Mouse (Mus musculus) forebrain, embryonic 12.5 days (tissue): ENCODE data around the gene Rxra. TPM values are rescaled to one million over a fixed set of nuclear protein-coding genes. Genes with fewer than 3 reads are reported as not detected.

ENCODE experiments used
- ATAC-seq: fragments of 200-750 bp; cut with Nextera tagmentation; 2 replicates; pipeline ENCODE4 v1.8.0; 2017; ENCODE audit warnings: moderate TSS enrichment; ENCODE audit not compliant: low FRiP score
- H3K27ac ChIP-seq: fragments of 300-500 bp; sonication (generic); 2 replicates; pipeline ENCODE4 v1.5.1; 2016; ENCODE audit warnings: mild to moderate bottlenecking
- H3K27me3 ChIP-seq: fragments of 300-500 bp; sonication (generic); 2 replicates; pipeline ENCODE4 v1.6.1; 2016; ENCODE audit warnings: mild to moderate bottlenecking
- H3K36me3 ChIP-seq: fragments of 300-500 bp; sonication (generic); replicated peaks from 2 replicates; pipeline ENCODE4 v1.6.1; 2016; ENCODE audit warnings: mild to moderate bottlenecking
- H3K4me1 ChIP-seq: fragments of 300-500 bp; sonication (generic); 2 replicates; pipeline ENCODE4 v1.6.1; 2016
- H3K4me2 ChIP-seq: fragments of 300-500 bp; sonication (generic); 2 replicates; pipeline ENCODE4 v1.6.1; 2016; ENCODE audit warnings: mild to moderate bottlenecking, moderate library complexity
- H3K4me3 ChIP-seq: fragments of 300-500 bp; sonication (generic); replicated peaks from 2 replicates; pipeline ENCODE4 v1.5.1; 2016; ENCODE audit warnings: mild to moderate bottlenecking
- H3K9ac ChIP-seq: fragments of 300-500 bp; sonication (generic); 2 replicates; pipeline ENCODE4 v1.6.1; 2016; ENCODE audit warnings: mild to moderate bottlenecking
- H3K9me3 ChIP-seq: fragments of 300-500 bp; sonication (generic); 2 replicates; pipeline ENCODE4 v1.6.1; 2016
- WGBS: fragments of 180-500 bp; shearing (Covaris S2); methylation state at CpG from one replicate; pipeline ENCODE4 v1.1.7; 2016; 5-methylcytosine and 5-hydroxymethylcytosine counted together
- polyA plus RNA-seq: library from polyadenylated mRNA; unstranded; fragments of >200 nt; fragmentation: Nextera tagmentation; extraction: Ambion mirVana; gene quantifications from 2 replicates; pipeline ENCODE4 v1.2.1, GENCODE M21; 2016

Rxra gene
- polyA plus RNA-seq, 1 experiment from 2014 or later: 7.8 TPM

DNA sequence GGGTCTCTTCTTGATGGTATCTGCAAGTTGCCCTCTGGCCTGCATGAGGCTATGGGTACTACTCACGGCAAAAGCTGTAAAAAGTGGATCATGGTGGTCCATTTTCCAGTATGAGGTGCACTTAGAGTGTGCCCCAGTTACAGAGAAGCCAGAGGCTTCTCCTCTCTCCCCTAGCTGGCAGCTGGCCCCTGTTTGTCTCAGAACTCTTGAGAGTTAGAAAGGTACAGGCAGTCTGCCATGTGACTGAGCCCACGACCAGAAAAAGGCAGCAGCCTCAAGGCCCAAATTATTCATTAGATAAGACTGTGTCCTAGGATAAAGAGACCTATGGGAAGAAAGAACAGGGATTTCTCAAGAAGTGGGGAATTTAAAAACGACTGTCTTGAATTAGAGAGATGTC, 30.8 kb upstream of the Rxra start:
- Histone ChIP-seq H3K9me3 (no peaks in the 10 kb centered on the region), H3K4me2 (no peak overlapping the region), H3K4me1 (peaks cover 22% of the 10 kb centered on the region), H3K27me3 (peaks cover 20% of the 10 kb centered on the region; the same call in 1 of the 2 replicates), H3K36me3 (no peaks in the 10 kb centered on the region), H3K4me3 (no peak overlapping the region), H3K9ac (no peak overlapping the region), H3K27ac (no peak overlapping the region)
- 65% methylated on average over 3 of the region's 3 CpGs for WGBS
- no peak for ATAC-seq

DNA sequence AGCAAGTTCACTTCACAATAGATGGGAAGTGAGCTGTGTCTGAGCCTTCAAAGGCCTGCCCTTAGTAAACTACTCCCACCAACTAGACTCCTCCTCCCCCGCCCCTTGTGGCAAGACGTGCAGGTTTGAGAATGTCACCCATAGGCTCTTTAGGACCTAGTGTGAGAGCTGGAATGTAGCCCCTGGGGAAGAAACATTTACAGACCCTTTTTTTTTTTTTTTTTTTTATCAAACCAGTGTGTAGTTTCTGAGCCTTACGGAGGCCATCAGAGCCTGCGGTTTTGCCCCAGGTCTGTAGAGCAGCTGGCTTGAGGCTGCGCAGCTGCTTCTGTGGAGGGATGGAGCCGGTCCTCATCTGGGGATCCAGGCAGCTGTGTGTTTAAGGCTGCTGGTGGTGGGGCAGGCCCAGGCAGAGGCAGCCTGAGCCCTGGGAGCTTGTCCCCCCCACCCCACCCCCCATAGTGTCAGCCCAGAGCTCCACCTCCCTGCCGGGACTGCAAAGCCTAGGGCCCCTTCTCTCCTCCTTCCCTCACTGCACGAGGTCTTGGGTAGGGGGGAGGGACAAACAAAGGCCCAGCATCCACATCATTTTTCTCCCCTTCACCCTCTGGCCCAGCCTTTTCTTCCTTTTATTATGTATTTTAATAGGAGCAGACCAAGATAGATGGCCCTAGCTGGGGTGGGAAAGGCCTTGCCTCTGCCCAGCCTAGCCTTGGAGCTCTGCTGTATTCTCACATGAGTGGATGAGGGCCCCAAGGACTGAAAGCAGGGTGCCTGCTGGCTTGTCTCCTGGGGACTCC, 26.2 kb upstream of the Rxra start:
- 18% methylated on average over 8 of the region's 8 CpGs for WGBS

DNA sequence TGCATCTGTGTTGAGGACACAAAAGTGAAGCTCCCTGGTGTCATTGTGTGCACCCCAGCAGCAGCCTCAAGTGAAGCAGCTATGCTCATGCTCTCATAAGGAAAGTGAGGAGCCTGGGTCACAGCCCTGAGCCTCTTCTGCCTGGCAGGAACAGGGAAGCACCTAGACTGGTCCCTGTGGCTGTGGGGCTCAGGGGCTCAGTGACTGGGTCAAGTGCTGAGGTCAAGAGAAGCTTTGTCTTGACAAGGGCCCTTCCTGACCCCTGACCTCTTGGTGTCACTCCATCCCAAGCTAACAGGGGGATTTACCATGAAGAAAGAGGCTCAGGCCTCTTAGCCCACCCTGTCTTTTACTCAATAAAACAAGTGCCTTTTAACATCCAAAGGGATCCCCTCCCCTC, 25.2 kb upstream of the Rxra start:
- H3K27ac ChIP-seq: no peak overlapping the region
- H3K4me2 ChIP-seq: no peak overlapping the region
- H3K9me3 ChIP-seq: no peaks in the 10 kb centered on the region
- no peak overlapping the region for H3K4me3 ChIP-seq
- no peaks in the 10 kb centered on the region for H3K36me3 ChIP-seq
- no peak for ATAC-seq
- peaks cover 24% of the 10 kb centered on the region for H3K4me1 ChIP-seq
- H3K9ac ChIP-seq: no peak overlapping the region
- peaks cover 38% of the 10 kb centered on the region for H3K27me3 ChIP-seq

More for the DNA sequence above, 26.2 kb upstream of the Rxra start:
- no peak overlapping the region for H3K9ac ChIP-seq
- H3K4me1 ChIP-seq: peaks cover 24% of the 10 kb centered on the region
- 0 out of 2 replicates have a peak, but pooled peaks have one; percentile 33 for ATAC-seq
- H3K27ac ChIP-seq: peak overlapping the region; percentile 68
- H3K4me3 ChIP-seq: no peak overlapping the region
- H3K27me3 ChIP-seq: peaks cover 33% of the 10 kb centered on the region
- no peak overlapping the region for H3K4me2 ChIP-seq
- no peaks in the 10 kb centered on the region for H3K9me3 ChIP-seq
- H3K36me3 ChIP-seq: no peaks in the 10 kb centered on the region

DNA sequence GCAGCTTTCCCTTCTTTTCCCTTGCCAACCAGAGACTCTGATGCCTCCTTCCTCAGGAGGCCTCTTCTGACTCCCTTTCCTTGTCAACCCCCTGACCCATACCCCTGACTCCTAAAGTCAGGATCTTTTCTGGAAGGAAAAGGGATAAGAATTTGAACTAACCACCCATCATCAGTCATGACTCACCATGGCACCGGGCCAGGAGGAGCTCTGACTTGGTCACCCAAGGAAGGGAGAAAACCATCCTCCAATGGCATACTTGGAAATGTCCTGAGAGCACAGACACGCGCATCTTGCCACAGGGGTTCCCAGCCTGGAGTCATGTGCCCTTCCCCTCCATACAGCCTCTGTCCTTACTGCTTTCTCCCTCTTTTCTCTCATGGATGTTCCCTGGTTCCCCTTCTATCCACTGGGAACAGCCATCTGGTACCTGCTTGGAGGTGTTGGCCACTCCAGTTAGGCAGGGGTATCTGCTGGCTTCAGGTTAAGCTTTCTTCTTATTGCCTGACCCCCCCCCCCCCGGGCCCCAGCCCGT, 22.7 kb upstream of the Rxra start:
- ATAC-seq: no peak
- peaks cover 47% of the 10 kb centered on the region for H3K27me3 ChIP-seq
- no peak overlapping the region for H3K4me2 ChIP-seq
- no peak overlapping the region for H3K27ac ChIP-seq
- H3K36me3 ChIP-seq: no peaks in the 10 kb centered on the region
- H3K9me3 ChIP-seq: no peaks in the 10 kb centered on the region
- H3K9ac ChIP-seq: no peak overlapping the region
- peaks cover 24% of the 10 kb centered on the region for H3K4me1 ChIP-seq
- WGBS: 71% methylated on average over 5 of the region's 5 CpGs
- no peak overlapping the region for H3K4me3 ChIP-seq

DNA sequence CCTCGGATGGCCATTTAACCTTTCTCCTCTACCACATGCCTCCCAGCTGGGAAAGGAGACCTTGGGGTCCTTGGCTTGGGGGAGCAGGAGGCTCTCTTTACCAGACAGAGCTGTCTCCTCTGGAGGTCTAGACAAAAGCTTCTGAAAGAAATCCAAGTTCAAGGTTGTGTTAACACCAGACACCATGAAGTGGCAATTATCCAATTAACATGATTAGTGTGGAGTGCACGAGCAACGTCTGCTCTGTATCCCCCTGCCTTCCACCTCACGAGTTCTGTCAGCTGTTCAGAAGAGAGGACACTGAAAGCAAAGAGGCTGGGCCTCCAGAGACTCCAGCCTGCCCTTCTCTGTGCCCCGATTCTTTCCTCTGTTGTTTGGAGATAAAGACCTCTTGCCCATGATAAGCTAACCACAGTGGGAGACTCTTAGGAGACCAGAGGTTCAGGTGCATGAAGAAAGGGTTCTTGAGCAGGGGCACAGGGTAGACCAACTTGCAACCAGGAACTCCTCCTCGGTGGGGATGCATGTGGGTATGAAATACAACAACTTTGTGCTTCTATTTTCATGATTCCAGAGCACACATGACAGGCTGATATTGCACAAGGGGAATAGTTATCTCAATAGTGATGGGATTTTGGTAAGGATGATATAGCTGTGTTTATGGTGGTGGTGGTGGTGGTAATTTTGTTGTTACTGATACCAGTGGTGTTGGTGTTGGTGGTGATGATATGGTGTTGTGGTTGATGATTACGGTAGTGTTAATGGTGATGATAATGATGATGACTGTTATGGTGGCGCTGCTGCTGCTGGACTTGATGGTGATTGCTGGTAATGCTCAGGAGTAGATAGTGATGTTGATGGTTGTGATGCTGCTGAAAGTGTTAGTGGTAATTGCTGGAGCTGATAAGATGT, 21.7 kb upstream of the Rxra start:
- Histone ChIP-seq H3K27ac (no peak overlapping the region), H3K4me1 (peaks cover 22% of the 10 kb centered on the region), H3K9ac (no peak overlapping the region), H3K9me3 (no peaks in the 10 kb centered on the region), H3K4me2 (no peak overlapping the region), H3K4me3 (no peak overlapping the region), H3K36me3 (no peaks in the 10 kb centered on the region), H3K27me3 (peaks cover 47% of the 10 kb centered on the region)
- WGBS: 57% methylated on average over 8 of the region's 8 CpGs
- no peak for ATAC-seq

DNA sequence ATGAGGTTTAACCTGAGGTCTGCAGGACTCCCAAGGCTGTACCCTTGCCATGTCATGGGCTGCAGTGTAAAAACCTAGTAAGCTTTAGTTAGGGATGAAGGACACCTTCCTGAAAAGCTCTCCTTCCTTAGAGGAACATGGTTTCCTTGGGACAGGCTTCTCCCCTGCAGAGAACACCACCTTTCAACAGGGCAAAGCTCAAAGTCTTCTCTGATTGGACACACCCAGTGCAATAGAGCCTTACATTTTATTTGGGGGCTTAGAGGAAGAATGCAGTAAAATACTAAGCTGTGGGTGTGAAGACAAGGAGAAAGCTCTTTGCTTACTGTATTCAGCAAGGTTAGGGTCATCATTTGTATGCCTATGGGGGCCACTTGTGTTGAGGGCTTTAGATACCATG, 19.7 kb upstream of the Rxra start:
- Histone ChIP-seq H3K4me3 (no peak overlapping the region), H3K9me3 (no peaks in the 10 kb centered on the region), H3K27ac (no peak overlapping the region), H3K9ac (no peak overlapping the region), H3K4me1 (peaks cover 7% of the 10 kb centered on the region; the same call in 1 of the 2 replicates), H3K4me2 (no peak overlapping the region), H3K27me3 (peaks cover 45% of the 10 kb centered on the region), H3K36me3 (no peaks in the 10 kb centered on the region)
- ATAC-seq: no peak

DNA sequence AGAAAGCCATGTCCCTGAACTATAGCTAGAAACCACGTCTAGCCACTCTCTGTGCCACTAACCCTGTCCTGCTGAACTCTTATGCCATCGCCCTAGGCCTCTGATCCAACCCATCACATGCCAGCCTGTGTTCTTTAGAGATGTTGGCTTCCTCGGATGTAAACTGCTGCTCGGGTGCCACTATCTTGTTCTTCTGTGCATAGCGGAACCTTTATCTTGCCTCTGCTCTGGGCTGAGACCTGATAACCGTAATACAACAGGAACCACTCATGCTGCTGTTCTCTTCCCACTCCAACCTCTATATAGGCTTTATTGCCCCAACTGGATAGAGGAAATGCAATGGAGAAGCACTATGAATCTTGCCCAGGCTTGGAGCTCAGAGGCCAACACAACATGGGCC, 11.0 kb upstream of the Rxra start:
- Histone ChIP-seq H3K9me3 (no peaks in the 10 kb centered on the region), H3K9ac (no peak overlapping the region), H3K27me3 (peaks cover 34% of the 10 kb centered on the region; the same call in 1 of the 2 replicates), H3K27ac (no peak overlapping the region), H3K4me1 (peaks cover 13% of the 10 kb centered on the region), H3K4me2 (no peak overlapping the region), H3K4me3 (no peak overlapping the region), H3K36me3 (no peaks in the 10 kb centered on the region)
- no peak for ATAC-seq
- WGBS: 88% methylated on average over 6 of the region's 6 CpGs

DNA sequence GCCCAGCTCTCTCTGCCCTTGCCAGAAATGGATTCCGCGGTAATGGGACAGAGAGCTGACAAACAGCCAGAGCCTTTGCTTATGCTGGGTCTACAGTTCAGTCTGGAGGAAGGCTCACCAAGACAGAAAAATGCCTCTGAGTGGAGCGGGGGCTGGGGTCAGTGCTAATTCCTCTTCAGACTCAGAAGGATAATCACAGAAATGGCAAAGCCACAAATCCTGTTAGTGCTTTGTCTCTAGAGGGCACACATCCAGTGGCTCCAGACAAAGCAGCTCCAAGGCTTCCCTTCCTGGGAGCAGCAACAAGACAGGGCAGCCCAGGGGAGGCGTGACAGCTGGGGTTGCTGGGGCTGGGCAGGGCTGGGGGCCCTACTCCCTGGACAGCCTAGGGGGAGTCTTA, 9.5 kb upstream of the Rxra start:
- Histone ChIP-seq H3K27me3 (peaks cover 38% of the 10 kb centered on the region; the same call in 1 of the 2 replicates), H3K36me3 (no peaks in the 10 kb centered on the region), H3K9me3 (no peaks in the 10 kb centered on the region), H3K27ac (no peak overlapping the region), H3K4me2 (no peak overlapping the region), H3K4me1 (peaks cover 28% of the 10 kb centered on the region), H3K4me3 (no peak overlapping the region), H3K9ac (no peak overlapping the region)
- no peak for ATAC-seq
- WGBS: 25% methylated on average over 4 of the region's 4 CpGs

DNA sequence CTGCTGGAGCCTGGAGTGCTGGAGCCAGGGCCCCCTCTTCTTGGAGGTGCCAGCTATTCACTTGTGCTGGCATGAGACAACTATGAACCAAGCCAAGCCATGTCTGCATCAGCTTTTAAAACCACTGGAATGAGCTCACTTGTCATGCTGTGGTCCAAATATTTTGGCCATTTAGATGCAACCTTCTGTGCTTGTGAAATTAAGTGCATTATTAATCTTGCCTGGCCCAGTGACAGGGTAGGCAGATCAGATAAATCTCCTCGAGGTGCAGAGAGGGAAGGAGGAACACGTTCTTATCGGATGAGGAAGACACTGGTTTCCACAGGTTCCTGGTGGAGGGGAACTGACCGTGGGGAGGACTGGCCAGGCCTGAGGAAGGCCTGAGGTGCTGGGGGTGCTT, 8.6 kb upstream of the Rxra start:
- no peak overlapping the region for H3K27ac ChIP-seq
- H3K4me2 ChIP-seq: no peak overlapping the region
- no peaks in the 10 kb centered on the region for H3K9me3 ChIP-seq
- H3K27me3 ChIP-seq: peaks cover 42% of the 10 kb centered on the region
- H3K4me3 ChIP-seq: no peak overlapping the region
- H3K9ac ChIP-seq: no peak overlapping the region
- no peak for ATAC-seq
- no peaks in the 10 kb centered on the region for H3K36me3 ChIP-seq
- WGBS: 79% methylated on average over 4 of the region's 4 CpGs
- peaks cover 37% of the 10 kb centered on the region for H3K4me1 ChIP-seq

DNA sequence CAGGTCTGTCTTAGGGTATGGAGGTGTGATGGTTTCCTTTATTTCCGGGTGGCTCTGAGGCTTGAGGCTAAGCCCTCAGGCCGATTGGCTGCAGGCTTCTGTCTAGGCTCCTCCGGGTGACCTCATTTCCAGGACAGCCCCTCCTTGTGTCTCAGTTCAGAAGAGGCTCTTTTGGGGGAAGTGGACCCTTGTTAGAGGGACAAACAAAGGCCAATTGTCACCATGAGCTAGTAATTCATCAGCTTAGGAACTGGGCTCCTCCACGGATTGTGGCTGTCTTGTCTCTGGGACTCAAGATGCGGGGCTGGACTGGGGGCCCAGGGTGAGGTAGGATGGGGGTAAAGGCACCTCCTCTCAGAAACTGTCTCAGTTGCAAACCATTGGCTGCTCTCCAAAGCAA, 5.5 kb upstream of the Rxra start:
- H3K4me2 ChIP-seq: no peak overlapping the region
- WGBS: 21% methylated on average over 5 of the region's 5 CpGs
- H3K9ac ChIP-seq: no peak overlapping the region
- no peak overlapping the region for H3K4me3 ChIP-seq
- no peak for ATAC-seq
- peaks cover 53% of the 10 kb centered on the region for H3K27me3 ChIP-seq
- no peaks in the 10 kb centered on the region for H3K36me3 ChIP-seq
- H3K9me3 ChIP-seq: no peaks in the 10 kb centered on the region
- H3K4me1 ChIP-seq: peaks cover 38% of the 10 kb centered on the region
- H3K27ac ChIP-seq: no peak overlapping the region

DNA sequence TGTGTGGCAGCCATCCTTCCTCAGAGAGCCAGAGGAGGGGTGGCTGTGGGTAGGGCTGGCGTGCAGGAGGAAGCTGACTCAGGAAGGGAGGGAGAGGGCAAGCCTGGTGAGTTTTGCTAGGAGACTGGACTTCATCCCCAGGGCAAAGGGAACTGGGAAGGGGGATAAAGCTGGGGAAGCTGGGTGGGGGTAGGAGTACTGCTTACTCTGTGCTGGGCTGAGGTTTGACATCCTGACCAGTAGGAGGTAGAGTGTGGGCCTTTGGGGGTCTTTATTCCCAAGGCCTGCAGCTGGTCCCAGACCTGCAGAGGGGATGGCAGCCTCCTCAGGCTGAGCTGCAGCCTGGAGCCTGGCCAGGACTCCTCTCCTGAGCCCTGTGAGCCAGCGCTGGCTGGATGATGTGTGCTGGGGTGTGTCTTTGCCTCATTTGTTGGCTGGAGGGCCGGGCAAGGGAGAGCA, 4.6 kb upstream of the Rxra start:
- WGBS: 28% methylated on average over 3 of the region's 3 CpGs
- Histone ChIP-seq H3K4me2 (no peak overlapping the region), H3K9ac (no peak overlapping the region), H3K27me3 (peaks cover 53% of the 10 kb centered on the region), H3K4me3 (no peak overlapping the region), H3K4me1 (peaks cover 39% of the 10 kb centered on the region), H3K9me3 (no peaks in the 10 kb centered on the region), H3K36me3 (no peaks in the 10 kb centered on the region), H3K27ac (peak overlapping the region; percentile 50)
- ATAC-seq: no peak
